Mouse (Mus musculus): ENCODE measurements around the gene Phkg2. TPM values are rescaled to one million over a fixed set of nuclear protein-coding genes. Genes with fewer than 3 reads are reported as not detected.

Phkg2 gene
- total RNA-seq (2021): 52.3 and 55.0 TPM in 2 replicates
- long read RNA-seq, transcript Phkg2-201 (10 exons, 1,570 nt): major isoform, 14 of 27 reads
- long read RNA-seq, partial matches to known transcripts: 3 of 27 reads
- long read RNA-seq, other reads (novel, unspliced or antisense): 10 of 27 reads

- DNase-seq: peak; percentile 84
Measured at GRCm38 (mm10) chr7:127572895-127573471, at the start of gene Phkg2. Gene Phkg2 (plus strand): TSS chr7:127573340.

- no peak for DNase-seq
Measured at GRCm38 (mm10) chr7:127541671-127542070, 31.5 kb upstream of the Phkg2 start.

GRCm38 (mm10) chr7:127549116-127549835 is 23.9 kb upstream of the Phkg2 start:
- peak; percentile 48 for DNase-seq

GRCm38 (mm10) chr7:127551558-127551957 is 21.6 kb upstream of the Phkg2 start:
- DNase-seq: no peak

- DNase-seq: no peak
Measured at GRCm38 (mm10) chr7:127560580-127560979, 12.6 kb upstream of the Phkg2 start.

GRCm38 (mm10) chr7:127561340-127561858 is 11.7 kb upstream of the Phkg2 start, which contains the start of gene Tmem265:
Gene Tmem265 (plus strand): TSS chr7:127561390.
- DNase-seq: no peak

GRCm38 (mm10) chr7:127564381-127565150 is 8.6 kb upstream of the Phkg2 start:
- peak; percentile 38 for DNase-seq

- DNase-seq: no peak
Measured at GRCm38 (mm10) chr7:127573503-127574008, 416 bp downstream of the Phkg2 start.

GRCm38 (mm10) chr7:127574115-127574514 is 975 bp downstream of the Phkg2 start:
- no peak for DNase-seq

- DNase-seq: no peak
Measured at GRCm38 (mm10) chr7:127583260-127583659, 10.1 kb downstream of the Phkg2 start.

GRCm38 (mm10) chr7:127585031-127585430 is 11.9 kb downstream of the Phkg2 start:
- no peak for DNase-seq

GRCm38 (mm10) chr7:127586149-127586548 is 13.0 kb downstream of the Phkg2 start:
- DNase-seq: no peak

- no peak for DNase-seq
Measured at GRCm38 (mm10) chr7:127587196-127587595, 14.1 kb downstream of the Phkg2 start.

- peak; percentile 89 for DNase-seq
Measured at GRCm38 (mm10) chr7:127588011-127588871, 15.1 kb downstream of the Phkg2 start, which contains the start of the genes Ccdc189 and Rnf40. Gene Ccdc189 (minus strand): TSS chr7:127588595. Gene Rnf40 (plus strand): TSS chr7:127588767.

- no peak for DNase-seq
Measured at GRCm38 (mm10) chr7:127588901-127589300, 15.8 kb downstream of the Phkg2 start.

GRCm38 (mm10) chr7:127589637-127590036 is 16.5 kb downstream of the Phkg2 start:
- no peak for DNase-seq

GRCm38 (mm10) chr7:127591108-127591507 is 18.0 kb downstream of the Phkg2 start:
- DNase-seq: no peak

GRCm38 (mm10) chr7:127592575-127592974 is 19.4 kb downstream of the Phkg2 start:
- DNase-seq: no peak

GRCm38 (mm10) chr7:127596747-127597146 is 23.6 kb downstream of the Phkg2 start:
- DNase-seq: no peak

- DNase-seq: no peak
Measured at GRCm38 (mm10) chr7:127600612-127601011, 27.5 kb downstream of the Phkg2 start.

- no peak for DNase-seq
Measured at GRCm38 (mm10) chr7:127601735-127602134, 28.6 kb downstream of the Phkg2 start.

All from adrenal gland, postnatal 25 days (tissue).